Mouse (Mus musculus) liver, embryonic 15.5 days (tissue): Measurements from ENCODE around the gene Klk1. TPM values are rescaled to one million over a fixed set of nuclear protein-coding genes. Genes with fewer than 3 reads are reported as not detected.
A peak's percentile ranks its signal among the peaks of the same experiment; 100 is the strongest.

ENCODE experiments used
- ATAC-seq: fragments of 200-750 bp; cut with Nextera tagmentation; 2 replicates; pipeline ENCODE4 v1.8.0; 2017; ENCODE audit warnings: moderate number of reproducible peaks, mild to moderate bottlenecking, moderate library complexity; ENCODE audit not compliant: insufficient read depth
- H3K27ac ChIP-seq: fragments of 300-500 bp; sonication (generic); replicated peaks from 2 replicates; pipeline ENCODE4 v1.5.1; 2015; ENCODE audit warnings: mild to moderate bottlenecking, inconsistent platforms
- H3K27me3 ChIP-seq: fragments of 300-500 bp; sonication (generic); 2 replicates; pipeline ENCODE4 v1.6.1; 2015; ENCODE audit warnings: mild to moderate bottlenecking, inconsistent platforms
- H3K36me3 ChIP-seq: fragments of 300-500 bp; sonication (generic); replicated peaks from 2 replicates; pipeline ENCODE4 v1.6.1; 2015; ENCODE audit warnings: moderate library complexity, mild to moderate bottlenecking, inconsistent platforms
- H3K4me1 ChIP-seq: fragments of 300-500 bp; sonication (generic); replicated peaks from 2 replicates; pipeline ENCODE4 v1.6.1; 2015; ENCODE audit warnings: inconsistent platforms
- H3K4me2 ChIP-seq: fragments of 300-500 bp; sonication (generic); 2 replicates; pipeline ENCODE4 v1.6.1; 2015; ENCODE audit warnings: moderate library complexity, mild to moderate bottlenecking, inconsistent platforms
- H3K4me3 ChIP-seq: fragments of 300-500 bp; sonication (generic); replicated peaks from 2 replicates; pipeline ENCODE4 v1.5.1; 2015; ENCODE audit warnings: mild to moderate bottlenecking, inconsistent platforms
- H3K9ac ChIP-seq: fragments of 300-500 bp; sonication (generic); 2 replicates; pipeline ENCODE4 v1.6.1; 2015; ENCODE audit warnings: moderate library complexity, mild to moderate bottlenecking, inconsistent platforms
- H3K9me3 ChIP-seq: fragments of 300-500 bp; sonication (generic); replicated peaks from 2 replicates; pipeline ENCODE4 v1.6.1; 2016; ENCODE audit warnings: inconsistent platforms
- WGBS: fragments of 180-500 bp; shearing (Covaris S2); methylation state at CpG from one replicate; pipeline ENCODE4 v1.1.7; 2015; ENCODE audit warnings: mixed read lengths; ENCODE audit not compliant: insufficient replicate concordance; 5-methylcytosine and 5-hydroxymethylcytosine counted together
- polyA plus RNA-seq: library from polyadenylated mRNA; unstranded; fragments of >200 nt; fragmentation: Nextera tagmentation; extraction: Ambion mirVana; gene quantifications from 2 replicates; pipeline ENCODE4 v1.2.1, GENCODE M21; 2015

Gene Klk1
- polyA plus RNA-seq, 1 experiment from 2014 or later: not detected

- peaks cover 11% of the 10 kb centered on the region for H3K36me3 ChIP-seq
- WGBS: 58% methylated on average over 4 of the region's 4 CpGs
Observed at GRCm38 (mm10) chr7:44257278-44257677, 32.1 kb downstream of the Klk1 start, which contains the start of gene Acp4. Gene Acp4 (minus strand): TSS chr7:44257378.

GRCm38 (mm10) chr7:44260410-44260809 is 35.2 kb downstream of the Klk1 start:
- no peak overlapping the region for H3K4me2 ChIP-seq
- H3K4me1 ChIP-seq: peaks cover 6% of the 10 kb centered on the region
- no peaks in the 10 kb centered on the region for H3K9me3 ChIP-seq
- WGBS: 56% methylated on average over 6 of the region's 6 CpGs
- no peak for ATAC-seq
- H3K27ac ChIP-seq: no peak overlapping the region
- peaks cover 42% of the 10 kb centered on the region for H3K27me3 ChIP-seq
- no peak overlapping the region for H3K4me3 ChIP-seq
- H3K36me3 ChIP-seq: no peaks in the 10 kb centered on the region
- no peak overlapping the region for H3K9ac ChIP-seq

More at GRCm38 (mm10) chr7:44257278-44257677, 32.1 kb downstream of the Klk1 start, which contains the start of gene Acp4:
- H3K4me1 ChIP-seq: no peaks in the 10 kb centered on the region
- no peaks in the 10 kb centered on the region for H3K9me3 ChIP-seq
- ATAC-seq: no peak
- no peak within 1 kb of the TSS for H3K4me3 ChIP-seq
- H3K27me3 ChIP-seq: peaks cover 18% of the 10 kb centered on the region
- no peak within 1 kb of the TSS for H3K4me2 ChIP-seq
- no peak within 1 kb of the TSS for H3K9ac ChIP-seq
- H3K27ac ChIP-seq: no peak within 1 kb of the TSS

GRCm38 (mm10) chr7:44261147-44261546 is 36.0 kb downstream of the Klk1 start, which contains the start of gene Gm15517:
Gene Gm15517 (plus strand): TSS chr7:44261447.
- ATAC-seq: no peak
- Histone ChIP-seq H3K4me1 (peaks cover 6% of the 10 kb centered on the region), H3K9ac (no peak within 1 kb of the TSS), H3K4me2 (no peak within 1 kb of the TSS), H3K36me3 (no peaks in the 10 kb centered on the region), H3K27me3 (peaks cover 42% of the 10 kb centered on the region), H3K4me3 (no peak within 1 kb of the TSS), H3K27ac (no peak within 1 kb of the TSS), H3K9me3 (no peaks in the 10 kb centered on the region)
- 40% methylated on average over 5 of the region's 5 CpGs for WGBS

GRCm38 (mm10) chr7:44262791-44263643 is 37.9 kb downstream of the Klk1 start:
- Histone ChIP-seq H3K4me3 (no peak overlapping the region), H3K36me3 (no peaks in the 10 kb centered on the region), H3K9ac (no peak overlapping the region), H3K9me3 (no peaks in the 10 kb centered on the region), H3K27ac (no peak overlapping the region), H3K27me3 (peaks cover 42% of the 10 kb centered on the region), H3K4me2 (peak overlapping the region; percentile 13; the same call in 1 of the 2 replicates), H3K4me1 (peaks cover 6% of the 10 kb centered on the region)
- WGBS: 3% methylated on average over 34 of the region's 34 CpGs
- ATAC-seq: no peak; the same call in 1 of the 2 replicates

- peaks cover 17% of the 10 kb centered on the region for H3K27me3 ChIP-seq
- 62% methylated on average over 11 of the region's 11 CpGs for WGBS
- no peak overlapping the region for H3K4me2 ChIP-seq
- H3K9ac ChIP-seq: no peak overlapping the region
- no peak overlapping the region for H3K27ac ChIP-seq
- no peak for ATAC-seq
- no peaks in the 10 kb centered on the region for H3K36me3 ChIP-seq
- H3K4me1 ChIP-seq: peaks cover 3% of the 10 kb centered on the region
- H3K9me3 ChIP-seq: no peaks in the 10 kb centered on the region
- H3K4me3 ChIP-seq: no peak overlapping the region
Observed at GRCm38 (mm10) chr7:44268117-44268516, 43.0 kb downstream of the Klk1 start.

GRCm38 (mm10) chr7:44269397-44269796 is 44.2 kb downstream of the Klk1 start:
- peaks cover 15% of the 10 kb centered on the region for H3K27me3 ChIP-seq
- 49% methylated on average over 2 of the region's 2 CpGs for WGBS
- H3K4me3 ChIP-seq: no peak overlapping the region
- no peak overlapping the region for H3K27ac ChIP-seq
- no peaks in the 10 kb centered on the region for H3K36me3 ChIP-seq
- no peak for ATAC-seq
- H3K9ac ChIP-seq: no peak overlapping the region
- no peaks in the 10 kb centered on the region for H3K4me1 ChIP-seq
- H3K9me3 ChIP-seq: no peaks in the 10 kb centered on the region
- no peak overlapping the region for H3K4me2 ChIP-seq

- Histone ChIP-seq H3K36me3 (no peaks in the 10 kb centered on the region), H3K4me3 (no peak overlapping the region), H3K27me3 (peaks cover 13% of the 10 kb centered on the region), H3K27ac (no peak overlapping the region), H3K9ac (no peak overlapping the region), H3K9me3 (no peaks in the 10 kb centered on the region), H3K4me1 (no peaks in the 10 kb centered on the region), H3K4me2 (no peak overlapping the region)
- whole genome bisulfite sequencing: 54% methylated on average over 2 of the region's 2 CpGs
- no peak for ATAC-seq
Observed at GRCm38 (mm10) chr7:44271309-44271708, 46.1 kb downstream of the Klk1 start.

- Histone ChIP-seq H3K4me1 (no peaks in the 10 kb centered on the region), H3K36me3 (no peaks in the 10 kb centered on the region), H3K9ac (no peak overlapping the region), H3K27ac (no peak overlapping the region), H3K4me3 (no peak overlapping the region), H3K4me2 (no peak overlapping the region), H3K27me3 (peaks cover 13% of the 10 kb centered on the region), H3K9me3 (no peaks in the 10 kb centered on the region)
- no peak for ATAC-seq
- WGBS: 55% methylated on average over 7 of the region's 7 CpGs
Observed at GRCm38 (mm10) chr7:44272546-44272945, 47.4 kb downstream of the Klk1 start.

- Histone ChIP-seq H3K36me3 (no peaks in the 10 kb centered on the region), H3K4me3 (no peak overlapping the region), H3K9ac (no peak overlapping the region), H3K9me3 (no peaks in the 10 kb centered on the region), H3K27ac (no peak overlapping the region), H3K4me2 (no peak overlapping the region), H3K27me3 (peaks cover 13% of the 10 kb centered on the region), H3K4me1 (no peaks in the 10 kb centered on the region)
- no peak for ATAC-seq
- WGBS: 44% methylated on average over 7 of the region's 7 CpGs
Observed at GRCm38 (mm10) chr7:44273446-44273845, 48.3 kb downstream of the Klk1 start.

- H3K27ac ChIP-seq: no peak overlapping the region
- no peak overlapping the region for H3K4me3 ChIP-seq
- 36% methylated on average over 11 of the region's 11 CpGs for WGBS
- no peaks in the 10 kb centered on the region for H3K4me1 ChIP-seq
- H3K4me2 ChIP-seq: no peak overlapping the region
- no peak overlapping the region for H3K9ac ChIP-seq
- no peaks in the 10 kb centered on the region for H3K36me3 ChIP-seq
- no peaks in the 10 kb centered on the region for H3K9me3 ChIP-seq
- H3K27me3 ChIP-seq: peaks cover 13% of the 10 kb centered on the region
- ATAC-seq: no peak
Observed at GRCm38 (mm10) chr7:44274096-44274495, 48.9 kb downstream of the Klk1 start.

GRCm38 (mm10) chr7:44275546-44275945 is 50.4 kb downstream of the Klk1 start:
- Histone ChIP-seq H3K4me1 (no peaks in the 10 kb centered on the region), H3K36me3 (no peaks in the 10 kb centered on the region), H3K27ac (no peak overlapping the region), H3K4me2 (no peak overlapping the region), H3K9ac (no peak overlapping the region), H3K9me3 (no peaks in the 10 kb centered on the region), H3K4me3 (no peak overlapping the region), H3K27me3 (peaks cover 13% of the 10 kb centered on the region)
- WGBS: 64% methylated on average over 3 of the region's 3 CpGs
- ATAC-seq: no peak
